19 mouse cellular contexts compared by ENCODE assay signal in genomic region chr1:58744645-58745044, GRCm38 (mm10). TPM values are rescaled to one million over a fixed set of nuclear protein-coding genes. Genes with fewer than 3 reads are reported as not detected.
A peak's percentile ranks its signal among the peaks of the same experiment; 100 is the strongest.
DNase-seq lines count a peak whose midpoint lies in the region; ATAC-seq and TF ChIP-seq lines count a peak whose summit lies in the region.
"Had no signal": no experiment of that assay in that cellular context is flagged by ENCODE, and none has a peak within 500 bp of the region (broad histone marks: within the 10 kb centered on the region; RNA-seq: fewer than 3 reads in every experiment).

No protein-coding gene starts in this region.

- TF ChIP-seq CTCF in hindbrain, postnatal 0 days (IDR thresholded peaks at IDR 0.05; ENCODE audit: low read depth): no peak
- no peak for TF ChIP-seq CTCF in MEL (IDR thresholded peaks at IDR 0.05 in 2 of 3, conservative IDR thresholded peaks at IDR 0.05 in 1 of 3; ENCODE audit: control insufficient read depth in 1 of 3, insufficient read depth in 1 of 3, low read depth in 2 of 3, low read length in 3 of 3, poor library complexity in 1 of 3, severe bottlenecking in 1 of 3)

- H3K9ac ChIP-seq in hindbrain, embryonic 14.5 days: no peak overlapping the region
- no peak overlapping the region for H3K9ac ChIP-seq in hindbrain, postnatal 0 days (replicated peaks; ENCODE audit: low read length)
- no peak overlapping the region for H3K9ac ChIP-seq in MEL (ENCODE audit: control insufficient read depth, low read depth, low read length, poor library complexity, severe bottlenecking)
- H3K9ac ChIP-seq: embryonic facial prominence, embryonic 15.5 days; forebrain, embryonic 15.5 days; limb, embryonic 13.5 days; lung, embryonic 15.5 days; neural tube, embryonic 12.5 days had no signal

- ATAC-seq in hindbrain, embryonic 14.5 days (ENCODE audit: low FRiP score): no peak
- no peak for ATAC-seq in hindbrain, postnatal 0 days
- no peak for ATAC-seq in frontal cortex, adult (ENCODE audit: low TSS enrichment)
- ATAC-seq: forebrain, embryonic 15.5 days; inflammation-experienced regulatory T-cells, adult 6 months had no signal

- no peak for TF ChIP-seq RAD21 in MEL (IDR thresholded peaks at IDR 0.05; ENCODE audit: low read depth, low read length)

- H3K36me3 ChIP-seq in hindbrain, embryonic 14.5 days (replicated peaks; ENCODE audit: control insufficient read depth, insufficient read depth): peaks cover 7% of the 10 kb centered on the region; the same call in 1 of the 2 replicates
- H3K36me3 ChIP-seq in hindbrain, postnatal 0 days (ENCODE audit: insufficient read depth, low read length): peaks cover 8% of the 10 kb centered on the region; the same call in 1 of the 2 replicates
- H3K36me3 ChIP-seq in MEL (ENCODE audit: control insufficient read depth in 1 of 2, insufficient read depth in 2 of 2, low read length in 2 of 2): peaks cover 0 to 25% of the 10 kb centered on the region in 2 experiments; a peak in 2 of 4 replicates

- no peaks in the 10 kb centered on the region for H3K9me3 ChIP-seq in hindbrain, embryonic 14.5 days (ENCODE audit: control insufficient read depth, low read length)
- H3K9me3 ChIP-seq in hindbrain, postnatal 0 days (ENCODE audit: low read length): no peaks in the 10 kb centered on the region
- no peaks in the 10 kb centered on the region for H3K9me3 ChIP-seq in MEL (replicated peaks; ENCODE audit: insufficient read depth, low read length)
- H3K9me3 ChIP-seq: embryonic facial prominence, embryonic 15.5 days; forebrain, embryonic 15.5 days; limb, embryonic 13.5 days; lung, embryonic 15.5 days; neural tube, embryonic 12.5 days had no signal

- H3K27ac ChIP-seq in hindbrain, embryonic 14.5 days: no peak overlapping the region
- no peak overlapping the region for H3K27ac ChIP-seq in hindbrain, postnatal 0 days
- peak overlapping the region; percentile 31; the same call in 1 of the 2 replicates for H3K27ac ChIP-seq in MEL (ENCODE audit: control insufficient read depth, low read depth, low read length)
- H3K27ac ChIP-seq: embryonic facial prominence, embryonic 15.5 days; forebrain, embryonic 15.5 days; limb, embryonic 13.5 days; lung, embryonic 15.5 days; neural tube, embryonic 12.5 days had no signal

- H3K79me2 ChIP-seq in MEL (ENCODE audit: control insufficient read depth, insufficient read depth, low read length, poor library complexity): no peaks in the 10 kb centered on the region

- H3K4me2 ChIP-seq in hindbrain, embryonic 14.5 days (replicated peaks): no peak overlapping the region
- H3K4me2 ChIP-seq in hindbrain, postnatal 0 days (ENCODE audit: low read depth, low read length): no peak overlapping the region
- H3K4me2 ChIP-seq: embryonic facial prominence, embryonic 15.5 days; forebrain, embryonic 15.5 days; limb, embryonic 13.5 days; lung, embryonic 15.5 days; neural tube, embryonic 12.5 days had no signal

- no peak overlapping the region for H3K4me3 ChIP-seq in hindbrain, embryonic 14.5 days (replicated peaks; ENCODE audit: low read length)
- no peak overlapping the region for H3K4me3 ChIP-seq in hindbrain, postnatal 0 days (ENCODE audit: low read length)
- no peak overlapping the region for H3K4me3 ChIP-seq in MEL (ENCODE audit: control insufficient read depth in 1 of 2, insufficient read depth in 1 of 2, low read depth in 2 of 2, low read length in 2 of 2)
- H3K4me3 ChIP-seq: embryonic facial prominence, embryonic 15.5 days; forebrain, embryonic 15.5 days; limb, embryonic 13.5 days; lung, embryonic 15.5 days; neural tube, embryonic 12.5 days had no signal

- no peaks in the 10 kb centered on the region for H3K27me3 ChIP-seq in hindbrain, embryonic 14.5 days (ENCODE audit: control insufficient read depth, insufficient read depth, low read length)
- H3K27me3 ChIP-seq in hindbrain, postnatal 0 days (ENCODE audit: insufficient read depth, low read length): no peaks in the 10 kb centered on the region
- H3K27me3 ChIP-seq in MEL (ENCODE audit: control insufficient read depth in 1 of 2, insufficient read depth in 2 of 2, low read length in 2 of 2): no peaks in the 10 kb centered on the region
- H3K27me3 ChIP-seq: embryonic facial prominence, embryonic 15.5 days; forebrain, embryonic 15.5 days; limb, embryonic 13.5 days; lung, embryonic 15.5 days; neural tube, embryonic 12.5 days had no signal

- 93% methylated on average over 7 of the region's 7 CpGs for WGBS in hindbrain, embryonic 14.5 days
- WGBS in hindbrain, postnatal 0 days: 89% methylated on average over 7 of the region's 7 CpGs

- TF ChIP-seq POLR2A in MEL (IDR thresholded peaks at IDR 0.05; ENCODE audit: control insufficient read depth in 1 of 2, insufficient read depth in 1 of 2, low read depth in 1 of 2, low read length in 2 of 2, poor library complexity in 1 of 2): no peak

- no peaks in the 10 kb centered on the region for H3K4me1 ChIP-seq in hindbrain, embryonic 14.5 days (replicated peaks; ENCODE audit: control insufficient read depth, insufficient read depth, low read length)
- H3K4me1 ChIP-seq in hindbrain, postnatal 0 days (ENCODE audit: insufficient read depth, low read length): no peaks in the 10 kb centered on the region
- H3K4me1 ChIP-seq in MEL (ENCODE audit: control insufficient read depth in 1 of 2, insufficient read depth in 2 of 2, low read length in 2 of 2): peaks cover 9 to 25% of the 10 kb centered on the region in 2 experiments
- H3K4me1 ChIP-seq: embryonic facial prominence, embryonic 15.5 days; limb, embryonic 13.5 days; lung, embryonic 15.5 days; neural tube, embryonic 12.5 days had no signal

- TF ChIP-seq EP300 in MEL (IDR thresholded peaks at IDR 0.05; ENCODE audit: low read depth in 1 of 2, low read length in 2 of 2): no peak

- DNase-seq in hindbrain, embryonic 14.5 days (ENCODE audit: low spot score): peak; percentile 5
- DNase-seq in hindbrain, postnatal 0 days (ENCODE audit: low spot score): no peak
- DNase-seq in MEL (ENCODE audit: low read depth, low spot score): no peak
- DNase-seq in gastrocnemius, postnatal 10 days: peak; percentile 47
- DNase-seq in kidney, postnatal 36 days: peak; percentile 89 to 91
- DNase-seq in retina, postnatal 1 day: no peak
- no peak for DNase-seq in layer of hippocampus, postnatal 36 days
- DNase-seq: cerebellum, postnatal 25 days; heart, postnatal 10 days; midbrain, embryonic 14.5 days had no signal

TF ChIP-seq in MEL, 35 proteins besides CTCF, POLR2A, EP300 and RAD21:
- TF ChIP-seq MAX (IDR thresholded peaks at IDR 0.05; ENCODE audit: low read length): no peak
- no peak for TF ChIP-seq JUND (IDR thresholded peaks at IDR 0.05; ENCODE audit: low read depth, low read length)
- TF ChIP-seq MYB (IDR thresholded peaks at IDR 0.05; ENCODE audit: low read depth, low read length): no peak

RNA-seq across cellular contexts. Expression of gene Cflar, which starts 33.3 kb away (rescaled TPM):
- polyA plus RNA-seq in hindbrain, embryonic 14.5 days (2014; fragmentation: Nextera tagmentation; extraction: Ambion mirVana): 16.6 and 18.7 TPM in 2 replicates
- total RNA-seq in hindbrain, postnatal 0 days (2014; rRNA removed): 17.6 and 24.4 TPM in 2 replicates
- polyA plus RNA-seq in hindbrain, postnatal 0 days (2015; fragmentation: Nextera tagmentation; extraction: Ambion mirVana): 22.4 and 22.5 TPM in 2 replicates
- 12.6 and 13.1 TPM in 2 replicates for total RNA-seq in MEL (2012; rRNA removed)
- polyA plus RNA-seq in MEL (2012; ENCODE audit: insufficient read depth in 1 of 2, insufficient read length in 2 of 2, low read depth in 1 of 2, low replicate concordance in 2 of 2, missing spikeins in 1 of 2): 10 to 100 TPM in 1 of 2 experiments, not detected in 1; 13.2 TPM
- 10 to 100 TPM; 48.9 to 51.4 TPM for total RNA-seq in gastrocnemius, postnatal 10 days (2021)
- 10 to 100 TPM; 38.3 to 38.9 TPM for total RNA-seq in layer of hippocampus, postnatal 36 days (2021)

RNA-seq across cellular contexts. Expression of gene Als2cr12, which starts 48.9 kb away (rescaled TPM):
- not detected in 2 replicates for polyA plus RNA-seq in hindbrain, embryonic 14.5 days (2014; fragmentation: Nextera tagmentation; extraction: Ambion mirVana)
- total RNA-seq in hindbrain, postnatal 0 days (2014; rRNA removed): not detected in 2 replicates
- polyA plus RNA-seq in hindbrain, postnatal 0 days (2015; fragmentation: Nextera tagmentation; extraction: Ambion mirVana): 0.08 TPM in 1 of 2 replicates, not detected in the other
- 0.10 TPM in 1 of 2 replicates, not detected in the other for total RNA-seq in MEL (2012; rRNA removed)
- polyA plus RNA-seq in MEL (2012; ENCODE audit: insufficient read depth in 1 of 2, insufficient read length in 2 of 2, low read depth in 1 of 2, low replicate concordance in 2 of 2, missing spikeins in 1 of 2): not detected
- not detected for total RNA-seq in gastrocnemius, postnatal 10 days (2021)
- total RNA-seq in layer of hippocampus, postnatal 36 days (2021): not detected
- total RNA-seq: left cerebral cortex, adult 18-20 months had no signal
- polyA plus RNA-seq: brain, embryonic 14.5 days; forebrain, embryonic 15.5 days; inflammation-experienced regulatory T-cells, adult 6 months; limb, embryonic 13.5 days; midbrain, embryonic 14.5 days; neural tube, embryonic 12.5 days had no signal

RNA-seq across cellular contexts. Expression of gene Casp8, which starts 50.5 kb away (rescaled TPM):
- 5.5 and 6.2 TPM in 2 replicates for polyA plus RNA-seq in hindbrain, embryonic 14.5 days (2014; fragmentation: Nextera tagmentation; extraction: Ambion mirVana)
- total RNA-seq in hindbrain, postnatal 0 days (2014; rRNA removed): 2.8 and 3.0 TPM in 2 replicates
- 5.0 and 5.4 TPM in 2 replicates for polyA plus RNA-seq in hindbrain, postnatal 0 days (2015; fragmentation: Nextera tagmentation; extraction: Ambion mirVana)
- total RNA-seq in MEL (2012; rRNA removed): 15.1 and 15.2 TPM in 2 replicates
- 10 to 100 TPM in 1 of 2 experiments, not detected in 1; 17.5 TPM for polyA plus RNA-seq in MEL (2012; ENCODE audit: insufficient read depth in 1 of 2, insufficient read length in 2 of 2, low read depth in 1 of 2, low replicate concordance in 2 of 2, missing spikeins in 1 of 2)
- total RNA-seq in gastrocnemius, postnatal 10 days (2021): 10 to 100 TPM in 1 of 2 experiments, 1 to 10 TPM in 1; 8.9 to 14.0 TPM
- 1 to 10 TPM; 2.4 to 2.6 TPM for total RNA-seq in layer of hippocampus, postnatal 36 days (2021)

Comparison
In these comparisons a context has a peak if more than half of its experiments do, and no peak if none do; other contexts are left out.
1. DNase-seq: peak in hindbrain, embryonic 14.5 days (single experiment), gastrocnemius, postnatal 10 days (single experiment) and kidney, postnatal 36 days (2 of 2); none in hindbrain, postnatal 0 days (single experiment), MEL (single experiment), retina, postnatal 1 day (single experiment) and layer of hippocampus, postnatal 36 days (0 of 2).